Mouse (Mus musculus) B cell, adult 62 days (primary cell): ENCODE results near the gene Tnpo1. TPM values are rescaled to one million over a fixed set of nuclear protein-coding genes. Genes with fewer than 3 reads are reported as not detected.

Experiments
- total RNA-seq: library from RNA; stranded (reverse); gene quantifications from 4 replicates; pipeline ENCODE4 v1.2.4, GENCODE M21; 2023

Gene Tnpo1
- total RNA-seq, result 112 to 115 TPM (median 114 TPM) in 4 replicates

GRCm38 (mm10) chr13:98926213-98926957 is at the start of gene Tnpo1:
Tnpo1 (minus strand) TSS chr13:98926384.

GRCm38 (mm10) chr13:98815147-98815785 is 110.9 kb downstream of the Tnpo1 start, which contains the start of gene Fcho2:
Fcho2 (minus strand) TSS chr13:98815449.

Other genes starting within 250 kb of the Tnpo1 start
- gene Tmem171, start 231.6 kb downstream of the Tnpo1 start, total RNA-seq, result not detected in 4 replicates
- 55.3 to 59.0 TPM (median 56.5 TPM) in 4 replicates for gene Fcho2, start 110.9 kb downstream of the Tnpo1 start, total RNA-seq
- not detected in 4 replicates for gene 1700024P04Rik, start 58.2 kb upstream of the Tnpo1 start, total RNA-seq